Mouse (Mus musculus) cerebellum, adult 9-11 months (tissue): ENCODE measurements around the gene Plod2.

Source experiments
- DNase-seq: peaks from one replicate; pipeline ENCODE4 v3.0.0; 2022

Gene Plod2

GRCm38 (mm10) chr9:92541977-92542561, at the start of gene Plod2:
Gene Plod2 (plus strand): TSS chr9:92542223.
- peak; percentile 31 for DNase-seq

GRCm38 (mm10) chr9:92499710-92500410, 42.2 kb upstream of the Plod2 start:
- DNase-seq, result peak; percentile 50

GRCm38 (mm10) chr9:92504256-92504655, 37.8 kb upstream of the Plod2 start:
- no peak for DNase-seq

- no peak for DNase-seq
These were observed 37.1 kb upstream of the Plod2 start for GRCm38 (mm10) chr9:92504889-92505288.

GRCm38 (mm10) chr9:92511696-92512095, 30.3 kb upstream of the Plod2 start:
- no peak for DNase-seq

GRCm38 (mm10) chr9:92517036-92517435, 25.0 kb upstream of the Plod2 start:
- no peak for DNase-seq

GRCm38 (mm10) chr9:92520751-92521150, 21.3 kb upstream of the Plod2 start:
- DNase-seq, result no peak

- DNase-seq, result no peak
These were observed 17.5 kb upstream of the Plod2 start for GRCm38 (mm10) chr9:92524506-92524905.

GRCm38 (mm10) chr9:92530055-92530454, 12.0 kb upstream of the Plod2 start:
- DNase-seq, result no peak

GRCm38 (mm10) chr9:92537735-92538134, 4.3 kb upstream of the Plod2 start:
- DNase-seq, result no peak

GRCm38 (mm10) chr9:92538216-92538615, 3.8 kb upstream of the Plod2 start:
- DNase-seq, result no peak

- peak; percentile 7 for DNase-seq
These were observed 781 bp downstream of the Plod2 start for GRCm38 (mm10) chr9:92542591-92543416.

- DNase-seq, result no peak
These were observed 2.1 kb downstream of the Plod2 start for GRCm38 (mm10) chr9:92544146-92544545.

- DNase-seq, result no peak
These were observed 3.0 kb downstream of the Plod2 start for GRCm38 (mm10) chr9:92545021-92545420.

GRCm38 (mm10) chr9:92546446-92546845, 4.4 kb downstream of the Plod2 start:
- DNase-seq, result no peak

GRCm38 (mm10) chr9:92547106-92547505, 5.1 kb downstream of the Plod2 start:
- no peak for DNase-seq

GRCm38 (mm10) chr9:92547821-92548220, 5.8 kb downstream of the Plod2 start:
- no peak for DNase-seq

GRCm38 (mm10) chr9:92548603-92549002, 6.6 kb downstream of the Plod2 start:
- DNase-seq, result no peak

- peak; percentile 40 for DNase-seq
These were observed 7.9 kb downstream of the Plod2 start for GRCm38 (mm10) chr9:92549811-92550490.

GRCm38 (mm10) chr9:92550981-92551380, 9.0 kb downstream of the Plod2 start:
- no peak for DNase-seq

GRCm38 (mm10) chr9:92551666-92552065, 9.6 kb downstream of the Plod2 start:
- DNase-seq, result no peak

GRCm38 (mm10) chr9:92552691-92553090, 10.7 kb downstream of the Plod2 start:
- DNase-seq, result no peak
